Mouse (Mus musculus): ENCODE results near the gene Lmf1. TPM values are rescaled to one million over a fixed set of nuclear protein-coding genes. Genes with fewer than 3 reads are reported as not detected.

Lmf1 gene
- polyA plus RNA-seq, 1 experiment from 2014 or later = 28.8 TPM

DNA sequence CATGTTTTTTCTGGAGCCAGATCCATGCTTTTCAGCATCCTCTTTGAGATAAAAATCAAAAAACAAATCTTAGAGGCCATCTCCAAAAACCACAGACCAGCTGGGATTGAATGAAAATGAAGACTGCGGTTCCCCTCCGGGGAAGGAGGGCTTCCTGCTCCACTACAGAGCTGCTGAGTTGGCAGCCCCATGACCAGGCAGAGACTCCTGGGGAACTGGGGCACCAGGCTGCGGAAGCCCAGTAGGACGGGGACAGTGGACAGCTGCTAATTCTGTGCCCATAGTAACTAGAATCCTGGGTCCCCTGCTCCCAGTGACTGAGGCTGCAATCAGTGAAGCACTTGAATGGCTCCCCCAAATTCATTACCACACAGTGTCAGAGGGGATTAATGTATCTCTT lies 102.8 kb downstream of the Lmf1 start:
- no peaks in the 10 kb centered on the region for H3K9me3 ChIP-seq
- no peak overlapping the region for H3K9ac ChIP-seq
- no peaks in the 10 kb centered on the region for H3K36me3 ChIP-seq
- H3K4me2 ChIP-seq = no peak overlapping the region
- no peak overlapping the region for H3K27ac ChIP-seq
- no peak overlapping the region for H3K4me3 ChIP-seq
- no peak for ATAC-seq (ENCODE audit: insufficient number of reproducible peaks, low FRiP score, low TSS enrichment, low read depth)
- H3K4me1 ChIP-seq = 0 out of 2 replicates have a peak, but pooled peaks cover 2% of the 10 kb centered on the region
- 80% methylated on average over 4 of the region's 4 CpGs for WGBS
- H3K27me3 ChIP-seq = 0 out of 2 replicates have a peak, but pooled peaks cover 4% of the 10 kb centered on the region

- Histone ChIP-seq H3K4me2 (no peak overlapping the region), H3K36me3 (no peaks in the 10 kb centered on the region), H3K27me3 (peaks cover 4% of the 10 kb centered on the region; the same call in 1 of the 2 replicates), H3K9me3 (no peaks in the 10 kb centered on the region), H3K9ac (no peak overlapping the region), H3K4me1 (0 out of 2 replicates have a peak, but pooled peaks cover 11% of the 10 kb centered on the region), H3K4me3 (no peak overlapping the region), H3K27ac (no peak overlapping the region)
- 40% methylated on average over 7 of the region's 7 CpGs for WGBS
- no peak for ATAC-seq (ENCODE audit: insufficient number of reproducible peaks, low FRiP score, low TSS enrichment, low read depth)
Observed at GRCm38 (mm10) chr17:25686323-25686722, 107.4 kb downstream of the Lmf1 start.

GRCm38 (mm10) chr17:25688922-25689321 lies 110.0 kb downstream of the Lmf1 start:
- H3K4me3 ChIP-seq = no peak overlapping the region
- H3K27ac ChIP-seq = no peak overlapping the region
- 75% methylated on average over 4 of the region's 4 CpGs for WGBS
- H3K4me1 ChIP-seq = 0 out of 2 replicates have a peak, but pooled peaks cover 11% of the 10 kb centered on the region
- H3K9me3 ChIP-seq = no peaks in the 10 kb centered on the region
- no peak overlapping the region for H3K9ac ChIP-seq
- no peak overlapping the region for H3K4me2 ChIP-seq
- ATAC-seq (ENCODE audit: insufficient number of reproducible peaks, low FRiP score, low TSS enrichment, low read depth) = no peak
- no peaks in the 10 kb centered on the region for H3K36me3 ChIP-seq
- peaks cover 4% of the 10 kb centered on the region; the same call in 1 of the 2 replicates for H3K27me3 ChIP-seq

GRCm38 (mm10) chr17:25696263-25696662 lies 117.4 kb downstream of the Lmf1 start:
- 0 out of 2 replicates have a peak, but pooled peaks cover 6% of the 10 kb centered on the region for H3K27me3 ChIP-seq
- no peak for ATAC-seq (ENCODE audit: insufficient number of reproducible peaks, low FRiP score, low TSS enrichment, low read depth)
- no peak overlapping the region for H3K27ac ChIP-seq
- no peak overlapping the region for H3K4me3 ChIP-seq
- no peak overlapping the region for H3K4me2 ChIP-seq
- 18% methylated on average over 1 of the region's 1 CpGs for WGBS
- no peak overlapping the region for H3K9ac ChIP-seq
- H3K9me3 ChIP-seq = no peaks in the 10 kb centered on the region
- no peaks in the 10 kb centered on the region for H3K4me1 ChIP-seq
- no peaks in the 10 kb centered on the region for H3K36me3 ChIP-seq

DNA sequence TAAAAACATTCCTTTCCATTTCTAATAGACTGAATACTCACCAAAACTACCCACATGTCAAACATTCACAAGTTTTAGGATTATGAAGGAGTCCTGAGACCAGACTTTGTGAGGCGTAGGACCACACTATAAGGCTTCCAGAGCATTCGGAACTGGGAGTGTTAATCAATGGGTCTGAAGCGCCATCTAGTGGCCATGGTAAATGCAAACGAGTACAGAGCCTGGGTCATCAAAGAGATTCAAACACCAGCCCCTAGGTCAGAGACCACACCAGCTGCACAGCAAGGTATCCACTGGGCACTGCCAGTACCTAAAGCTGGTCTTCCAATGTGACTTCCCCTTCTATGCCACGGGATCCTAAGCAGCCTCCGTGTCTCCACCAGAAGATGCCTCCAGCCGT lies 119.6 kb downstream of the Lmf1 start:
- Histone ChIP-seq H3K4me3 (no peak overlapping the region), H3K27me3 (0 out of 2 replicates have a peak, but pooled peaks cover 6% of the 10 kb centered on the region), H3K4me1 (no peaks in the 10 kb centered on the region), H3K9me3 (no peaks in the 10 kb centered on the region), H3K27ac (no peak overlapping the region), H3K36me3 (no peaks in the 10 kb centered on the region), H3K4me2 (no peak overlapping the region), H3K9ac (no peak overlapping the region)
- 10% methylated on average over 7 of the region's 7 CpGs for WGBS
- no peak for ATAC-seq (ENCODE audit: insufficient number of reproducible peaks, low FRiP score, low TSS enrichment, low read depth)

DNA sequence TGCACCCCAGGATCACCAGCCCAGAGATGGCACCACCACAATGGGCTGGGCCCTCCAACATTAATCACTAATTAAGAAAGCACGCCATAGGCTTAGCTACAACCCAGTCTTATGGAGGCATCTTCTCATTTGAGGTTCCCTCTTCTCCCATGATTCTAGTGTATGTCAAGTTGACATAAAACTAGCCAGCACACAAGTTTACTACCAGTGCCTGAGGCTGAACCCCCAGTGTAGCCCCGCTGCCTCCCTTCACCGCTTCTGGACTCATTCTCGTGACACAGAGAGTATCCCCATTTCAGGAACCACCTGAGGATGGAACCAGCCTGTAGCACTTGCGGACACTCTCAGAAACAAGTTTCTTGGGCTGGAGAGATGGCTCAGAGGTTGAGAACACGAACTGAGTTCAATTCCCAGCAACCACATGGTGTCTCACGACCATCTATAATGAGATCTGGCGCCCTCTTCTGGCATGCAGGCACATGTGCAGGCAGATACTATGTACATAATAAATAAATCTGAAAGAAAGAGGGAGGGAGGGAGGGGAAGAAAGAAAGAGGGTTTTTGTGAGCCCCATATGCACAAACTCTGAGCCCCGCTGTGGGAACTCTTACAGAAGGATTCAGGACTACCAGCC lies 122.1 kb downstream of the Lmf1 start:
- no peak for ATAC-seq (ENCODE audit: insufficient number of reproducible peaks, low FRiP score, low TSS enrichment, low read depth)

GRCm38 (mm10) chr17:25709994-25710393 lies 131.1 kb downstream of the Lmf1 start:
- WGBS = 89% methylated on average over 2 of the region's 2 CpGs
- H3K4me3 ChIP-seq = no peak overlapping the region
- H3K27ac ChIP-seq = no peak overlapping the region
- H3K9ac ChIP-seq = no peak overlapping the region
- H3K4me2 ChIP-seq = no peak overlapping the region
- ATAC-seq (ENCODE audit: insufficient number of reproducible peaks, low FRiP score, low TSS enrichment, low read depth) = no peak
- no peaks in the 10 kb centered on the region for H3K4me1 ChIP-seq
- no peaks in the 10 kb centered on the region for H3K36me3 ChIP-seq
- no peaks in the 10 kb centered on the region for H3K9me3 ChIP-seq
- H3K27me3 ChIP-seq = no peaks in the 10 kb centered on the region; the same call in 1 of the 2 replicates

More for the DNA sequence above, 122.1 kb downstream of the Lmf1 start:
- Histone ChIP-seq H3K36me3 (no peaks in the 10 kb centered on the region), H3K9ac (no peak overlapping the region), H3K4me2 (no peak overlapping the region), H3K9me3 (no peaks in the 10 kb centered on the region), H3K4me1 (no peaks in the 10 kb centered on the region), H3K27ac (no peak overlapping the region), H3K4me3 (no peak overlapping the region), H3K27me3 (0 out of 2 replicates have a peak, but pooled peaks cover 6% of the 10 kb centered on the region)
- WGBS = 55% methylated on average over 9 of the region's 9 CpGs

- H3K9ac ChIP-seq = no peak overlapping the region
- no peaks in the 10 kb centered on the region for H3K36me3 ChIP-seq
- H3K4me1 ChIP-seq = peaks cover under 1% of the 10 kb centered on the region; the same call in 1 of the 2 replicates
- no peak overlapping the region for H3K27ac ChIP-seq
- H3K27me3 ChIP-seq = peaks cover 8% of the 10 kb centered on the region
- H3K9me3 ChIP-seq = no peaks in the 10 kb centered on the region
- H3K4me2 ChIP-seq = no peak overlapping the region
- no peak overlapping the region for H3K4me3 ChIP-seq
- no peak for ATAC-seq (ENCODE audit: insufficient number of reproducible peaks, low FRiP score, low TSS enrichment, low read depth)
- 72% methylated on average over 4 of the region's 4 CpGs for WGBS
Observed at GRCm38 (mm10) chr17:25711136-25711535, 132.3 kb downstream of the Lmf1 start.

Other genes with a start within 250 kb of the Lmf1 start
- gene Tpsab1, start 233.5 kb upstream of the Lmf1 start, polyA plus RNA-seq (2015; fragmentation: Nextera tagmentation; extraction: Ambion mirVana) = 5.0 and 5.3 TPM in 2 replicates
- gene Tpsb2, start 212.8 kb upstream of the Lmf1 start, polyA plus RNA-seq (2015; fragmentation: Nextera tagmentation; extraction: Ambion mirVana) = 209 and 239 TPM in 2 replicates
- 14.4 and 16.6 TPM in 2 replicates for gene Tpsg1, start 209.8 kb upstream of the Lmf1 start, polyA plus RNA-seq (2015; fragmentation: Nextera tagmentation; extraction: Ambion mirVana)
- gene Cacna1h, start 145.3 kb upstream of the Lmf1 start, polyA plus RNA-seq (2015; fragmentation: Nextera tagmentation; extraction: Ambion mirVana) = 3.8 and 4.8 TPM in 2 replicates
- gene Tekt4, start 124.5 kb upstream of the Lmf1 start, polyA plus RNA-seq (2015; fragmentation: Nextera tagmentation; extraction: Ambion mirVana) = not detected in 2 replicates
- gene Sstr5, start 81.8 kb upstream of the Lmf1 start, polyA plus RNA-seq (2015; fragmentation: Nextera tagmentation; extraction: Ambion mirVana) = 0.08 TPM in 1 of 2 replicates, not detected in the other
- gene Sox8, start 8.4 kb upstream of the Lmf1 start, polyA plus RNA-seq (2015; fragmentation: Nextera tagmentation; extraction: Ambion mirVana) = 10.9 and 14.7 TPM in 2 replicates
- gene Gng13, start 138.1 kb downstream of the Lmf1 start, polyA plus RNA-seq (2015; fragmentation: Nextera tagmentation; extraction: Ambion mirVana) = 4.8 and 6.1 TPM in 2 replicates
- gene Chtf18, start 148.3 kb downstream of the Lmf1 start, polyA plus RNA-seq (2015; fragmentation: Nextera tagmentation; extraction: Ambion mirVana) = 20.9 and 21.2 TPM in 2 replicates
- 22.8 and 23.3 TPM in 2 replicates for gene Rpusd1, start 148.6 kb downstream of the Lmf1 start, polyA plus RNA-seq (2015; fragmentation: Nextera tagmentation; extraction: Ambion mirVana)
- gene Mslnl, start 157.0 kb downstream of the Lmf1 start, polyA plus RNA-seq (2015; fragmentation: Nextera tagmentation; extraction: Ambion mirVana) = 0.13 and 0.17 TPM in 2 replicates
- 38.4 and 40.6 TPM in 2 replicates for gene Msln, start 175.3 kb downstream of the Lmf1 start, polyA plus RNA-seq (2015; fragmentation: Nextera tagmentation; extraction: Ambion mirVana)
- gene Narfl, start 194.7 kb downstream of the Lmf1 start, polyA plus RNA-seq (2015; fragmentation: Nextera tagmentation; extraction: Ambion mirVana) = 26.7 and 27.2 TPM in 2 replicates
- gene Haghl, start 206.6 kb downstream of the Lmf1 start, polyA plus RNA-seq (2015; fragmentation: Nextera tagmentation; extraction: Ambion mirVana) = 53.2 and 54.4 TPM in 2 replicates
- 0.09 and 0.14 TPM in 2 replicates for gene Ccdc78, start 207.5 kb downstream of the Lmf1 start, polyA plus RNA-seq (2015; fragmentation: Nextera tagmentation; extraction: Ambion mirVana)
- 85.7 and 95.6 TPM in 2 replicates for gene Fam173a, start 213.8 kb downstream of the Lmf1 start, polyA plus RNA-seq (2015; fragmentation: Nextera tagmentation; extraction: Ambion mirVana)
- 0.56 and 0.58 TPM in 2 replicates for gene AC134908.4, start 216.6 kb downstream of the Lmf1 start, polyA plus RNA-seq (2015; fragmentation: Nextera tagmentation; extraction: Ambion mirVana)
- gene Metrn, start 218.1 kb downstream of the Lmf1 start, polyA plus RNA-seq (2015; fragmentation: Nextera tagmentation; extraction: Ambion mirVana) = 39.1 and 40.0 TPM in 2 replicates
- 2.0 and 2.7 TPM in 2 replicates for gene Fbxl16, start 230.0 kb downstream of the Lmf1 start, polyA plus RNA-seq (2015; fragmentation: Nextera tagmentation; extraction: Ambion mirVana)
- gene Wdr24, start 244.5 kb downstream of the Lmf1 start, polyA plus RNA-seq (2015; fragmentation: Nextera tagmentation; extraction: Ambion mirVana) = 24.6 and 26.5 TPM in 2 replicates
- gene Jmjd8, start 249.8 kb downstream of the Lmf1 start, polyA plus RNA-seq (2015; fragmentation: Nextera tagmentation; extraction: Ambion mirVana) = 47.2 and 48.9 TPM in 2 replicates